Mouse (Mus musculus): Measurements from ENCODE around the gene Olfr1233.

Olfr1233 gene

DNA sequence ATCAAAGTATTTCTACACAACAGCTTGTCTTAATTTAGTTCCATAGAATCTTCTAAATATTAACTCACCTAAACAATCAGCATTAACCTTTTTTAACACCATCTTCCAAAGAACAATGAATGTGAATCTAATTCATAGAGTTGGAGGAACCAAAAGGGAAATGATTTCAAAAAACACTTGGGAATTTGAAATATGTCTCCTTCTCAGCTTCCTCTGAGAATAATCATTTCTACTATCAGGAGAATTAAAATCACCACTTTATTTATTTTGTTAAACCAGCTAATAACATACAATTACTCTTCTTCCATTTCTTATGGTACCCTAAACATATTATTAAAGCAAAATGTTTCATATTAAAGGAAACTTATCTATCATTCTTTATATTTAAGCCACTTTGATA lies at the start of gene Olfr1233:
TSS of gene Olfr1233 (minus strand) at position 101 of the 400 bp plus-strand sequence.
- DNase-seq = no peak

- DNase-seq = no peak
Measured at GRCm38 (mm10) chr2:89364765-89365164, 22.6 kb upstream of the Olfr1233 start, which contains the start of gene Olfr1234. TSS of gene Olfr1234 (minus strand) at chr2:89364865.

- no peak for DNase-seq
Measured at GRCm38 (mm10) chr2:89329575-89329974, 12.6 kb downstream of the Olfr1233 start, which contains the start of gene Olfr1232. TSS of gene Olfr1232 (minus strand) at chr2:89329675.

DNA sequence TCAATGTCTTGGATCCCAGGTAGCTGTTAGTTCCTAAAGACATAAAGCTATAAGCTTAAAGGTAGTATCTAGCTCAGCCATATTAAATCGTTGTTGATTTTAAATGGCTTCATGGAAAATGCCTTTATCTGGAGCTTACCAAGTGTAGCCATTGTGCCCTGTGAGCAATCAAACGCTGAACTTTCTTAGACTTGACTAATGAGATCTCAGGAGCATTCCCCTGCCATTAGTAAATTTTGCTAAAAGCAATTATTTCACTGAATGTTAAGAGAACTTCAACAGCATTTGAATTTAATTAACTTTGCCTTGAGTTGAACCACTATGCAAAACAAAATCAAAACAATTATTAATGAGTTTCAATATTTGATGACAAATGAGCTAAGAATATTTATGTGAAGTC lies 35.2 kb downstream of the Olfr1233 start, which contains the start of gene Olfr1231:
TSS of gene Olfr1231 (minus strand) at position 101 of the 400 bp plus-strand sequence.
- no peak for DNase-seq

DNA sequence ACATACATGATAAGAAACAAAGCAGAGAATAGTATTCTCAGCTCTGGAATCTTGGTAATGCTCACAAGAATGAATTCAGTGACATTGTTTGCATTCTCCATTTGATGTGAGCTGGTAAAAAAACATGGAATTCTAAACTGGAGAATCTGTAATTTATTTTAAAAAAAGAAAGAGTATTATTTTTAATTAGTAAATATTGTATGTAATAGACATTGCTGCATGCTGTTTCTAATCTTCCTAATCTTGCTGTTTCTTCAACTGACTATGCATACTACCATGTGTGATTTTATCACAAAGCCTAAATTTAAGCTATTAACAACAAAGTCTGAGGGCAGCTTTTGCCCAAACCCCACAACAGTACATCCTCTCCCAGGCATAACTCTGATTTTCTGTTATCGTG lies 45.0 kb downstream of the Olfr1233 start, which contains the start of gene Olfr1230:
TSS of gene Olfr1230 (minus strand) at position 101 of the 400 bp plus-strand sequence.
- no peak for DNase-seq

DNA sequence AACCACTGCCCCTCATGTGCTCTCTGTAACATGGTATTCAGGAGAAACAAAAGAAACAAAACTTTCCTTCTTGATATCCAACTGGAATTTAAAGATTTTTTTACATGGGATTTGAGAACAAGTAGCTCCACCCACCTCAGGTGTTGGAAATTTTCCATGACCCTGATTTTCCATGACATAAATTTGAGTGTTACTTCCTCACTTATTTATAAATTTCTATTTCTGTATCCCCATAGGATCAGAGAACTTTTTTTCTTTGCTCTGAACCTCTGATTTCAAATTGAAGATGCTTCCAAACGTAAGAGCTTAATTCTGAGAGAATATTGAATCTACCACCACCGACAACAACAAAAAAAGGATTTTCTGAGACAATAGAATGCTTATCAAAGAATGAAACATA lies 54.3 kb downstream of the Olfr1233 start, which contains the start of gene Olfr1229:
TSS of gene Olfr1229 (minus strand) at position 101 of the 400 bp plus-strand sequence.
- DNase-seq = no peak
